Mouse (Mus musculus) inflammation-experienced regulatory T-cells, adult 16 weeks (primary cell): ENCODE results near the gene Rab30. TPM values are rescaled to one million over a fixed set of nuclear protein-coding genes. Genes with fewer than 3 reads are reported as not detected.

Experiments used
- polyA plus RNA-seq: library from polyadenylated mRNA; unstranded; fragments of 100-300 nt; shearing (Covaris generic); gene quantifications from one replicate; pipeline ENCODE4 v1.2.1, GENCODE M21; 2017

Gene Rab30
- 0.22 TPM for polyA plus RNA-seq

DNA sequence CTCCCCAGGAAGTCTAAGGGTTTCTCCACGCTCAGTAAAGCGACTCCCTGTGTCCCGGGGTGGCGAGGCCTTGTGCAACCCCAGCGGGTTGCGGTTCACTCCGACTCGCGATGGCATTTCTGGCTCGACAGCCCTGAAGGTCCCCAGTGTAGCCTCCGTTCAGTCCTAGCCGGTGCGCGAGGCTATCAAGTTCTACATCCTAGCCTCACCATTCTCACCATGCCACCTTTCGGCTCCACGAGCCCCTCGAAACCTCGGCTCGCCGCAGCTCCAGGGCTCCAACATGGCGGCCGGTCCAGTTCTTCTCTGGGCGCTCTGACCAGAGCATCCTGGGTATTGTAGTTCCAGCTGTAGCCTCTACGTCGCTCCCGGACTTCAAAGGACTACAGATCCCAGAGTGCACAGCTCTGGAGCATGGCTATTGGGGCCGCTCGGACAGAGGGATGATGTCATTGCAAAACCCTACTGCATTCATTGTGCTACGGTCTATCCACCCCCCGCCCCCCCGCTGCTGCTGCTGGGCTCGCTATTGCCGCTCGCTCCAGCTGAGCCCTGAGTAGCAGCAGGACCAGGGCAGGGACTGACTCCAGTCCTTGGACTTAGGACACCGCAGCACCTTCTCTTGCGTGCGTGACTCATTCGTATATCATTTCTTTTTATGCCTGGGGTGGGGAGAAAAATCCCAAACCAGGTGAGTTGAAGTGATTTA is at the start of gene Rab30:
TSS of gene Rab30 (plus strand) at position 452 of the 709 bp plus-strand sequence.

DNA sequence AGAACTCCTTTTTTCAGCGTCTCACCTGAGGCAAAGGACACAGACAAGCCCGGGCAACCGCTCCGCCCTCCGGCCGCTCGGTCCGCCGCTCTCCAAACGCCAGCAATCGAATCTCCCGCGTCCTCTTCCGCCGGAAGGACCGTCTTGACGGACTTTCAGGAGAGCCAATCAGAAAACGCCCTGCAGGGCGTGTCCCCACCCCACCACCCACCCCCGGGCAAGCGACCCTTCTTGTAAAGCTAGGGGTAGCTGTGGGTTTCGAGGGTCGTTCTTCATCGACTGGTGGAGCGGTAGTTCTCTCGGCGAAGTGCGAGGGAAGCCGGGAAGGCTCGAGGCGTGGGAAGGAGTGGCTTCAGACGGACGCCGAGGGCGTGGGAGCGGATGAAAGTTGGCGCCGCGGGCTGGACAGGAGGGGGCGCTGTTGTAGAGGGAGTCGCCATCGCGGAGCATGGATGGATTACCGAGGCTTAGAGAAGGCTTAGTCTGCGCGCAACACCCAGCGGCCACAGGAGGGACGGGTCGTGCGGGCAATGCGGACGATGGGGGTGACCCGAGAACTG is 132.8 kb downstream of the Rab30 start, which contains the start of the genes Ddias and Prcp:
TSS of gene Ddias (minus strand) at position 132 of the 560 bp plus-strand sequence.
TSS of gene Prcp (plus strand) at position 355 of the 560 bp plus-strand sequence.

Other genes starting within 250 kb of the Rab30 start
- gene Ccdc90b, start 180.5 kb upstream of the Rab30 start, polyA plus RNA-seq, result 22.4 TPM
- gene Ankrd42, start 104.5 kb upstream of the Rab30 start, polyA plus RNA-seq, result 0.33 TPM
- 34.4 TPM for gene Pcf11, start 71.7 kb upstream of the Rab30 start, polyA plus RNA-seq
- gene Ddias, start 132.6 kb downstream of the Rab30 start, polyA plus RNA-seq, result 4.3 TPM
- 21.8 TPM for gene Prcp, start 132.9 kb downstream of the Rab30 start, polyA plus RNA-seq